Mouse (Mus musculus) liver, adult 2 months (tissue): ENCODE results near the gene Tmem196.

Source experiments
- CTCF ChIP-seq: fragments of 200-500 bp; IDR thresholded peaks from 2 replicates; pipeline ENCODE4 v1.5.1; 2011; ENCODE audit warnings: low read depth, low read length, control low read depth
- POLR2A ChIP-seq: fragments of 200-500 bp; IDR thresholded peaks from 2 replicates; pipeline ENCODE4 v1.6.1; 2011; ENCODE audit warnings: low read length, control low read depth; ENCODE audit not compliant: insufficient read depth; ENCODE audit errors: extremely low read depth

DNA sequence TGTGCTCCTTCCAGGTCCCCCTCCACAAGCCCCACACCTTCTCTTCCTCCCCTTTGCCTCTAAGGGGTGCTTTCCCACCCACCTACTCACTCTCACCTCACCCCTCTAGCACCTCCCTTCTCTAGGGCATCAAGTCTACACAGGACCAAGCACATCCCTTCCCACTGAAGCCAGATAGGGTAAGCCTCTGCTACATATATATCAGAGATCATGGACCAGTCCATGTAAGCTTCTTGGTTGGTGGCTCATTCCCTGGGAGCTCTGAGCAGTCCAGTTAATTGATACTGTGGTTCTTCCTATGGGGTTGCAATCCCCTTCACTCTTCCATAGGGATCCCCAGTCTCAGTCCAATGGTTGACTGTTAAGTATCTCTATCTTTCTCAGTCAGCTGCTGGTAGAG lies 24.4 kb downstream of the Tmem196 start:
- TF ChIP-seq CTCF (no peak), POLR2A (no peak)
